Mouse (Mus musculus): Measurements from ENCODE around the gene Tfpi.
"Not testable (repeated sequence)": the region's sequence is repeated elsewhere in the genome, so short reads cannot be mapped to it uniquely, and the experiment has no call there.

Gene Tfpi

GRCm38 (mm10) chr2:84473941-84474530 is 2.5 kb downstream of the Tfpi start:
- DNase-seq: no peak

GRCm38 (mm10) chr2:84467391-84467790 is 9.2 kb downstream of the Tfpi start:
- DNase-seq: no peak

GRCm38 (mm10) chr2:84464956-84465355 is 11.6 kb downstream of the Tfpi start:
- DNase-seq: no peak

GRCm38 (mm10) chr2:84462411-84462810 is 14.2 kb downstream of the Tfpi start:
- peak; percentile 19 for DNase-seq

- peak; percentile 13 for DNase-seq
These were observed 16.9 kb downstream of the Tfpi start for GRCm38 (mm10) chr2:84459651-84460177.

GRCm38 (mm10) chr2:84457221-84457620 is 19.4 kb downstream of the Tfpi start:
- DNase-seq: no peak

- no peak for DNase-seq
These were observed 21.3 kb downstream of the Tfpi start for GRCm38 (mm10) chr2:84455236-84455799.

GRCm38 (mm10) chr2:84454551-84455235 is 21.9 kb downstream of the Tfpi start:
- no peak for DNase-seq

GRCm38 (mm10) chr2:84454051-84454450 is 22.5 kb downstream of the Tfpi start:
- no peak for DNase-seq

GRCm38 (mm10) chr2:84445499-84445898 is 31.1 kb downstream of the Tfpi start:
- DNase-seq: no peak

GRCm38 (mm10) chr2:84441940-84442339 is 34.6 kb downstream of the Tfpi start:
- DNase-seq: no peak

GRCm38 (mm10) chr2:84429724-84430123 is 46.9 kb downstream of the Tfpi start:
- no peak for DNase-seq

GRCm38 (mm10) chr2:84428836-84429235 is 47.7 kb downstream of the Tfpi start:
- DNase-seq: no peak

- no peak for DNase-seq
These were observed 50.0 kb downstream of the Tfpi start for GRCm38 (mm10) chr2:84426531-84426930.

- peak; percentile 30 for DNase-seq
These were observed 51.4 kb downstream of the Tfpi start, which contains the start of gene Calcrl for GRCm38 (mm10) chr2:84425138-84425537. Gene Calcrl, minus strand, starts transcription at chr2:84425411.

GRCm38 (mm10) chr2:84416501-84416900 is 60.1 kb downstream of the Tfpi start:
- DNase-seq: no peak

- no peak for DNase-seq
These were observed 66.6 kb downstream of the Tfpi start for GRCm38 (mm10) chr2:84409796-84410592.

- no peak for DNase-seq
These were observed 71.7 kb downstream of the Tfpi start for GRCm38 (mm10) chr2:84404834-84405233.

GRCm38 (mm10) chr2:84402713-84403112 is 73.9 kb downstream of the Tfpi start:
- DNase-seq: no peak

GRCm38 (mm10) chr2:84396557-84396956 is 80.0 kb downstream of the Tfpi start:
- no peak for DNase-seq

- no peak for DNase-seq
These were observed 83.3 kb downstream of the Tfpi start for GRCm38 (mm10) chr2:84393236-84393635.

- no peak for DNase-seq
These were observed 87.5 kb downstream of the Tfpi start for GRCm38 (mm10) chr2:84389075-84389474.

GRCm38 (mm10) chr2:84388537-84388936 is 88.0 kb downstream of the Tfpi start:
- not testable (repeated sequence) for DNase-seq

All from right cerebral cortex, postnatal 14 days (tissue).